In genomic region chr2:32729547-32729946, GRCm38 (mm10) we compare ENCODE assay signal across 16 mouse cellular contexts. TPM values are rescaled to one million over a fixed set of nuclear protein-coding genes. Genes with fewer than 3 reads are reported as not detected.
DNase-seq lines count a peak whose midpoint lies in the region; ATAC-seq lines count a peak whose summit lies in the region.
"Had no signal": no experiment of that assay in that cellular context is flagged by ENCODE, and none has a peak within 500 bp of the region (broad histone marks: within the 10 kb centered on the region; RNA-seq: fewer than 3 reads in every experiment).

No protein-coding gene starts in this region.

- H3K4me2 ChIP-seq in heart, embryonic 15.5 days = peak overlapping the region; percentile 74
- peak overlapping the region; percentile 57 for H3K4me2 ChIP-seq in lung, embryonic 16.5 days (ENCODE audit: low read depth, low read length)
- peak overlapping the region; percentile 66 for H3K4me2 ChIP-seq in heart, embryonic 16.5 days (ENCODE audit: low read depth, low read length)
- H3K4me2 ChIP-seq in liver, embryonic 12.5 days = no peak overlapping the region; the same call in 1 of the 2 replicates

- H3K36me3 ChIP-seq in heart, embryonic 15.5 days = no peaks in the 10 kb centered on the region
- no peaks in the 10 kb centered on the region for H3K36me3 ChIP-seq in lung, embryonic 16.5 days (ENCODE audit: control insufficient read depth, insufficient read depth, low read length)
- no peaks in the 10 kb centered on the region for H3K36me3 ChIP-seq in heart, embryonic 16.5 days (ENCODE audit: control insufficient read depth, insufficient read depth)
- H3K36me3 ChIP-seq in liver, embryonic 12.5 days = peaks cover 10% of the 10 kb centered on the region; the same call in 1 of the 2 replicates
- H3K36me3 ChIP-seq: neural tube, embryonic 12.5 days had no signal

- ATAC-seq in heart, embryonic 15.5 days (replicated peaks; ENCODE audit: insufficient number of reproducible peaks, insufficient read depth, low FRiP score, low read depth) = no peak
- ATAC-seq in lung, embryonic 16.5 days (ENCODE audit: low read depth) = no peak
- ATAC-seq in heart, embryonic 16.5 days (replicated peaks; ENCODE audit: extremely low read depth, insufficient read depth, low FRiP score) = no peak
- no peak for ATAC-seq in liver, embryonic 12.5 days

- H3K27ac ChIP-seq in heart, embryonic 15.5 days = peak overlapping the region; percentile 76
- H3K27ac ChIP-seq in lung, embryonic 16.5 days (ENCODE audit: low read length) = peak overlapping the region; percentile 88
- peak overlapping the region; percentile 86 for H3K27ac ChIP-seq in heart, embryonic 16.5 days (ENCODE audit: low read length)
- 0 out of 2 replicates have a peak overlapping the region, but pooled peaks have one; percentile 5 for H3K27ac ChIP-seq in liver, embryonic 12.5 days
- H3K27ac ChIP-seq: left cerebral cortex, adult 2 months; neural tube, embryonic 12.5 days had no signal

- H3K9ac ChIP-seq in heart, embryonic 15.5 days = no peak overlapping the region
- H3K9ac ChIP-seq in lung, embryonic 16.5 days (ENCODE audit: low read length) = peak overlapping the region; percentile 37; the same call in 1 of the 2 replicates
- peak overlapping the region; percentile 43 for H3K9ac ChIP-seq in heart, embryonic 16.5 days (ENCODE audit: low read length)
- no peak overlapping the region for H3K9ac ChIP-seq in liver, embryonic 12.5 days
- H3K9ac ChIP-seq: neural tube, embryonic 12.5 days had no signal

- peaks cover 44% of the 10 kb centered on the region for H3K4me1 ChIP-seq in heart, embryonic 15.5 days (replicated peaks)
- H3K4me1 ChIP-seq in lung, embryonic 16.5 days (replicated peaks; ENCODE audit: control insufficient read depth, insufficient read depth, low read length) = peaks cover 16% of the 10 kb centered on the region
- H3K4me1 ChIP-seq in heart, embryonic 16.5 days (ENCODE audit: control insufficient read depth, insufficient read depth, low read length) = peaks cover 20% of the 10 kb centered on the region
- peaks cover 21% of the 10 kb centered on the region for H3K4me1 ChIP-seq in liver, embryonic 12.5 days

- no peaks in the 10 kb centered on the region for H3K9me3 ChIP-seq in heart, embryonic 15.5 days (replicated peaks)
- no peaks in the 10 kb centered on the region for H3K9me3 ChIP-seq in lung, embryonic 16.5 days (ENCODE audit: control insufficient read depth, low read length)
- no peaks in the 10 kb centered on the region for H3K9me3 ChIP-seq in heart, embryonic 16.5 days (replicated peaks; ENCODE audit: control insufficient read depth, low read length)
- H3K9me3 ChIP-seq in liver, embryonic 12.5 days (replicated peaks) = no peaks in the 10 kb centered on the region
- H3K9me3 ChIP-seq: neural tube, embryonic 12.5 days had no signal

- peak overlapping the region; percentile 57 for H3K4me3 ChIP-seq in heart, embryonic 15.5 days
- peak overlapping the region; percentile 50 for H3K4me3 ChIP-seq in lung, embryonic 16.5 days (ENCODE audit: low read length)
- peak overlapping the region; percentile 51 for H3K4me3 ChIP-seq in heart, embryonic 16.5 days (ENCODE audit: low read length)
- no peak overlapping the region for H3K4me3 ChIP-seq in liver, embryonic 12.5 days
- H3K4me3 ChIP-seq: erythroblast, embryonic 14.5 days; left cerebral cortex, adult 2 months; neural tube, embryonic 12.5 days had no signal

- no peaks in the 10 kb centered on the region for H3K27me3 ChIP-seq in heart, embryonic 15.5 days
- H3K27me3 ChIP-seq in lung, embryonic 16.5 days (ENCODE audit: control insufficient read depth, insufficient read depth, low read depth, low read length) = no peaks in the 10 kb centered on the region
- no peaks in the 10 kb centered on the region for H3K27me3 ChIP-seq in heart, embryonic 16.5 days (ENCODE audit: control insufficient read depth, insufficient read depth, low read length)
- no peaks in the 10 kb centered on the region for H3K27me3 ChIP-seq in liver, embryonic 12.5 days (replicated peaks)
- H3K27me3 ChIP-seq: neural tube, embryonic 12.5 days had no signal

- no peak for DNase-seq in heart, adult 18-20 months
- DNase-seq in lung, postnatal 14 days = no peak
- DNase-seq in left cerebral cortex, adult 8-10 months (ENCODE audit: low spot score in 2 of 2) = no peak
- no peak for DNase-seq in adrenal gland, postnatal 25 days
- DNase-seq: adrenal gland, postnatal 14 days; cerebellum, adult 9-10 months; kidney, adult 18-20 months; right cerebral cortex, postnatal 14 days had no signal

- WGBS in heart, embryonic 15.5 days = 60% methylated on average over 4 of the region's 4 CpGs
- WGBS in lung, embryonic 16.5 days = 71% methylated on average over 4 of the region's 4 CpGs
- 67% methylated on average over 4 of the region's 4 CpGs for WGBS in heart, embryonic 16.5 days
- 68% methylated on average over 4 of the region's 4 CpGs for WGBS in liver, embryonic 12.5 days (ENCODE audit: insufficient replicate concordance)

RNA-seq across cellular contexts. Expression of gene Sh2d3c, which starts 8.7 kb away (rescaled TPM):
- 25.7 and 33.4 TPM in 2 replicates for polyA plus RNA-seq in heart, embryonic 15.5 days (2015; fragmentation: Nextera tagmentation; extraction: Ambion mirVana)
- 10 to 100 TPM; 23.1 to 30.8 TPM for total RNA-seq in heart, adult 18-20 months (2021)
- polyA plus RNA-seq in lung, embryonic 16.5 days (2015; fragmentation: Nextera tagmentation; extraction: Ambion mirVana) = 43.2 and 46.2 TPM in 2 replicates
- polyA plus RNA-seq in heart, embryonic 16.5 days (2015; fragmentation: Nextera tagmentation; extraction: Ambion mirVana) = 32.4 and 33.6 TPM in 2 replicates
- 9.7 and 10.1 TPM in 2 replicates for polyA plus RNA-seq in liver, embryonic 12.5 days (2016; fragmentation: Nextera tagmentation; extraction: Ambion mirVana)
- total RNA-seq in left cerebral cortex, adult 8-10 months (2022) = 10 to 100 TPM; 29.5 to 37.8 (median 33.5) TPM
- total RNA-seq in adrenal gland, postnatal 25 days (2021) = 14.3 and 23.7 TPM in 2 replicates

RNA-seq across cellular contexts. Expression of gene 6330409D20Rik, which starts 11.3 kb away (rescaled TPM):
- 0.16 TPM in 1 of 2 replicates, not detected in the other for polyA plus RNA-seq in heart, embryonic 15.5 days (2015; fragmentation: Nextera tagmentation; extraction: Ambion mirVana)
- total RNA-seq in heart, adult 18-20 months (2021) = not detected
- 0.34 and 0.43 TPM in 2 replicates for polyA plus RNA-seq in lung, embryonic 16.5 days (2015; fragmentation: Nextera tagmentation; extraction: Ambion mirVana)
- polyA plus RNA-seq in heart, embryonic 16.5 days (2015; fragmentation: Nextera tagmentation; extraction: Ambion mirVana) = 0.17 and 0.26 TPM in 2 replicates
- polyA plus RNA-seq in liver, embryonic 12.5 days (2016; fragmentation: Nextera tagmentation; extraction: Ambion mirVana) = not detected in 2 replicates
- total RNA-seq in left cerebral cortex, adult 8-10 months (2022) = 1 to 10 TPM; 2.0 to 2.8 (median 2.3) TPM
- not detected in 2 replicates for total RNA-seq in adrenal gland, postnatal 25 days (2021)
- total RNA-seq: adrenal gland, postnatal 14 days; megakaryocyte progenitor cell, adult 5-6 weeks had no signal
- polyA plus RNA-seq: erythroblast, embryonic 14.5 days had no signal

RNA-seq across cellular contexts. Expression of gene Cdk9, which starts 16.7 kb away (rescaled TPM):
- 45.5 and 66.6 TPM in 2 replicates for polyA plus RNA-seq in heart, embryonic 15.5 days (2015; fragmentation: Nextera tagmentation; extraction: Ambion mirVana)
- 10 to 100 TPM; 22.4 to 24.1 TPM for total RNA-seq in heart, adult 18-20 months (2021)
- 77.2 and 85.1 TPM in 2 replicates for polyA plus RNA-seq in lung, embryonic 16.5 days (2015; fragmentation: Nextera tagmentation; extraction: Ambion mirVana)
- 57.1 and 59.8 TPM in 2 replicates for polyA plus RNA-seq in heart, embryonic 16.5 days (2015; fragmentation: Nextera tagmentation; extraction: Ambion mirVana)
- polyA plus RNA-seq in liver, embryonic 12.5 days (2016; fragmentation: Nextera tagmentation; extraction: Ambion mirVana) = 85.3 and 86.1 TPM in 2 replicates
- total RNA-seq in left cerebral cortex, adult 8-10 months (2022) = 100 to 1,000 TPM in 2 of 4 experiments, 10 to 100 TPM in 2; 95.8 to 114 (median 105) TPM
- total RNA-seq in adrenal gland, postnatal 25 days (2021) = 83.6 and 96.8 TPM in 2 replicates

RNA-seq across cellular contexts. Expression of gene Fpgs, which starts 25.6 kb away (rescaled TPM):
- polyA plus RNA-seq in heart, embryonic 15.5 days (2015; fragmentation: Nextera tagmentation; extraction: Ambion mirVana) = 13.8 and 19.7 TPM in 2 replicates
- 1 to 10 TPM; 4.4 to 5.0 TPM for total RNA-seq in heart, adult 18-20 months (2021)
- 22.0 and 25.5 TPM in 2 replicates for polyA plus RNA-seq in lung, embryonic 16.5 days (2015; fragmentation: Nextera tagmentation; extraction: Ambion mirVana)
- polyA plus RNA-seq in heart, embryonic 16.5 days (2015; fragmentation: Nextera tagmentation; extraction: Ambion mirVana) = 16.7 and 16.9 TPM in 2 replicates
- 32.8 and 35.8 TPM in 2 replicates for polyA plus RNA-seq in liver, embryonic 12.5 days (2016; fragmentation: Nextera tagmentation; extraction: Ambion mirVana)
- 10 to 100 TPM in 1 of 4 experiments, 1 to 10 TPM in 3; 6.8 to 11.9 (median 9.1) TPM for total RNA-seq in left cerebral cortex, adult 8-10 months (2022)
- total RNA-seq in adrenal gland, postnatal 25 days (2021) = 12.5 and 15.4 TPM in 2 replicates

RNA-seq across cellular contexts. Expression of gene Tor2a, which starts 27.5 kb away (rescaled TPM):
- 31.2 and 41.1 TPM in 2 replicates for polyA plus RNA-seq in heart, embryonic 15.5 days (2015; fragmentation: Nextera tagmentation; extraction: Ambion mirVana)
- 1 to 10 TPM; 6.7 to 9.4 TPM for total RNA-seq in heart, adult 18-20 months (2021)
- 61.7 and 63.5 TPM in 2 replicates for polyA plus RNA-seq in lung, embryonic 16.5 days (2015; fragmentation: Nextera tagmentation; extraction: Ambion mirVana)
- 38.1 and 38.9 TPM in 2 replicates for polyA plus RNA-seq in heart, embryonic 16.5 days (2015; fragmentation: Nextera tagmentation; extraction: Ambion mirVana)
- polyA plus RNA-seq in liver, embryonic 12.5 days (2016; fragmentation: Nextera tagmentation; extraction: Ambion mirVana) = 35.9 and 36.6 TPM in 2 replicates
- total RNA-seq in left cerebral cortex, adult 8-10 months (2022) = 10 to 100 TPM; 27.7 to 32.6 (median 29.9) TPM
- total RNA-seq in adrenal gland, postnatal 25 days (2021) = 24.7 and 30.8 TPM in 2 replicates

Comparison
In these comparisons a context has a peak if more than half of its experiments do, and no peak if none do; other contexts are left out.
1. H3K9ac ChIP-seq: peak in lung, embryonic 16.5 days (single experiment) and heart, embryonic 16.5 days (single experiment); none in heart, embryonic 15.5 days (single experiment) and liver, embryonic 12.5 days (single experiment).
2. H3K27ac ChIP-seq: peak in every context shown above with its lines; median percentile 88 in lung, embryonic 16.5 days; 86 in heart, embryonic 16.5 days; 76 in heart, embryonic 15.5 days; 5 in liver, embryonic 12.5 days.